Mouse (Mus musculus) kidney, adult 8-10 months (tissue): ENCODE results near the gene Erc2.

ENCODE experiments used
- DNase-seq, 2 experiments: peaks; one replicate each; pipeline ENCODE4 v3.0.0; 2022

The Erc2 gene

GRCm38 (mm10) chr14:27622176-27622922 is at the start of gene Erc2:
TSS of gene Erc2 (plus strand) at chr14:27622428.
- DNase-seq: peak; percentile 69 to 75

GRCm38 (mm10) chr14:27578443-27578842 is 43.8 kb upstream of the Erc2 start:
- DNase-seq: no peak

DNA sequence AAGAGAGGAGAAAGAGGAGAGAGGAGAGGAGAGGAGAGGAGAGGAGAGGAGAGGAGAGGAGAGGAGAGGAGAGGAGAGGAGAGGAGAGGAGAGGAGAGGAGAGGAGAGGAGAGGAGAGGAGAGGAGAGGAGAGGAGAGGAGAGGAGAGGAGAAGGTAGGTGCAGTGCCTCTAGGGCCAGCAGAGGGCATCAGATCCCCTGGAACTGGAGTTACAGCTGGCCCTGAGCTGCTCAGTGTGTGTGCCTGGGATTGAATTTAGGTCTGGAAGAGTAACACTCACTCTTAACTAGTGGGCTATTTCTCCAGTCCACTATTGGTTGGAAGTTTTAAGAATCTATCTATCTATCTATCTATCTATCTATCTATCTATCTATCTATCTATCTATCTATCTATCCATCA is 32.6 kb upstream of the Erc2 start:
- peak in 1 of 2 experiments; percentile 39 for DNase-seq

- no peak for DNase-seq
These were observed 30.1 kb upstream of the Erc2 start for GRCm38 (mm10) chr14:27592163-27592562.

DNA sequence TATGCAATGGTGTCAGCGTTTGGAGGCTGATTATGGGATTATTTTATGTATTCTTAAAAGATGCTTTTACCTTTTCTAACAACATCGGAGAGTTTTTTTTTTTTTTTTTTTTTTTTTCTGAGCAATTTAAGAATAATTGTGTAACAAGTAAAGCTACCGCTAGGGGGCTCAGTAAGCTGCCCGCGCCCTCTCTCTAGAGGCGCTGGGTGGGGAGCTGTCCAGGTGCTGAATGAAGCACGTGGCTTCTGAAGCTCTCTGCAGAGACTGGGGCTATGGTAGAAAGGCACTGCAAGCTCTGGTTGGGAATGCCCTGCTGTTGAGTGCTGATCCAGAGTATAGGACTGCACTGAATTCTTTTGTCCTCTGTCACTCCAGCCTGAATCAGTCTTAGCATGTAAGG is 26.0 kb upstream of the Erc2 start:
- peak; percentile 70 to 82 for DNase-seq

GRCm38 (mm10) chr14:27602136-27602535 is 20.1 kb upstream of the Erc2 start:
- no peak for DNase-seq

GRCm38 (mm10) chr14:27607419-27607818 is 14.8 kb upstream of the Erc2 start:
- no peak for DNase-seq

- peak; percentile 26 to 49 for DNase-seq
These were observed 8.5 kb upstream of the Erc2 start for GRCm38 (mm10) chr14:27613766-27614165.

GRCm38 (mm10) chr14:27617286-27617685 is 4.9 kb upstream of the Erc2 start:
- peak in 1 of 2 experiments; percentile 25 for DNase-seq

DNA sequence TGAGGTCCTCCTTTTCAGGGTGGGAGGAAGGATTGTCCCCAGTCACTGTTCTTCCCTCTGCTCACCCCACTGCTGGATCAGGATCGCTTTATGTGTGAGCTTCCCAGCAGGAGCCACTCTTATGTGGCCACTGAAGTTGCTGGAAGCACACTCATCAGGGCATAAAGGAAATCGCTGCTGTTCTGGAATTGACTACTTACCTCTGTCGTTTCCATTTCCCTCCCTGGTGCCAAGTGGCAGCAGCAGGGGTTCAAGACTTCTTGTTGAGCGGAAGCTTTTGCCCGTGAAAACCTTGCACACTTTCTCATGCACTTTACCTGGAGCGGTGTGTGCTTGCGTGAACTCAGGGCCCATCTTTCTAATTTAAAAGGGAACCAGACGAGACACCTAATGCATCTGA is 652 bp upstream of the Erc2 start:
- no peak for DNase-seq

DNA sequence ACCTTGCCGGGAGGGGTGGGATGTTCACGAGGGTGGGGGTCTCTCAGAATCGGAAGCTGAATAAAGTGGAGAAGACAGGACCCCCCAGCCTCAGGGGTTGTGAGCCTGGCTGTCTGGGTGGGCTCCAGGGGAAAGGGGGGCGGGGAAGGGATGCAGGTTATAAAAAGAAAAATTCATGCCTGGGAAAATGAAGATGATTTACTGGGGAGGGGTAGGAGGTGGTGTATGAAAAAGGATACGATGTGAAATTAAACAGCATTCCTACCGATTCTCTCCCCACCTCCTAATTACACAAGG is 643 bp downstream of the Erc2 start:
- no peak for DNase-seq

DNA sequence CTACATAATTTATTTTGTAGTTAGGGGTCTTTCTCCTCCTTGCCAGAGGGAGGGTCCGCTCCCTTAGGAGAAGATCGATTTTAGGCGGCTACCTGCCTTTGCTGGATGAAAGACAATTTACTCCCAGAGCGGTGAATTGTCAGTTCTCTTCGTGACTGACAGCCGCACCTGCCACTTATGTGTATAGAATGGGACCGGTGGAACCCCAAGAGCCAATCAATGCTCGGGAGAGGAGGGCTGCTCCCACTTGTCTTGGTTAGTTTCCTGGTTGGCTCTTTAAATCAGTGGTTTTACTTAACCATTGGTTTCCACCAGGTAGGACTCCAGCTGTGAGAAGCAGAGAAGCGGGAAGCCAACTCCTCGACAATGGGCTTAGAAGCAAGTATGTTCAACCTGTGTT is 1.1 kb downstream of the Erc2 start:
- DNase-seq: peak; percentile 62 to 74

GRCm38 (mm10) chr14:27628701-27629100 is 6.5 kb downstream of the Erc2 start:
- no peak for DNase-seq

- DNase-seq: no peak
These were observed 7.3 kb downstream of the Erc2 start for GRCm38 (mm10) chr14:27629369-27630012.

GRCm38 (mm10) chr14:27630973-27631640 is 8.9 kb downstream of the Erc2 start:
- no peak for DNase-seq

- DNase-seq: no peak
These were observed 12.5 kb downstream of the Erc2 start for GRCm38 (mm10) chr14:27634761-27635160.

DNA sequence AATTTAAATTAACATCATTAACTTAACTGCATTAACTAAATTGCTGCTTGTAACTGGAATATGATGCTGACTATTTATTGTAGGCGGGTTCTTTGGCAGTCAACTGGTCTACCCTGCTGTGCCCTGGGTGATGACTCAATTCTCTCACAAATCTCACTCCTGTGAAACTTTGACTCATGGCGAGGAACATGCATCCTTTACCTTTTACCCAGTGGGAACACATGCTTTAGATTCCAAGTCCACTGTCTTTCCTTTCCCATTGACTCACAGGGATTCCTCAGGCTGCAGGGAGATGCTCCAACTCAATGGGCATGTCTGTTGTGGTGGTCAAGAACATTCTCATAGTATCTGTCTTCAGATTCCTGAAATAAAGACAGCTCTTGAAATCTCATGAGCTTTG is 14.3 kb downstream of the Erc2 start:
- DNase-seq: no peak

DNA sequence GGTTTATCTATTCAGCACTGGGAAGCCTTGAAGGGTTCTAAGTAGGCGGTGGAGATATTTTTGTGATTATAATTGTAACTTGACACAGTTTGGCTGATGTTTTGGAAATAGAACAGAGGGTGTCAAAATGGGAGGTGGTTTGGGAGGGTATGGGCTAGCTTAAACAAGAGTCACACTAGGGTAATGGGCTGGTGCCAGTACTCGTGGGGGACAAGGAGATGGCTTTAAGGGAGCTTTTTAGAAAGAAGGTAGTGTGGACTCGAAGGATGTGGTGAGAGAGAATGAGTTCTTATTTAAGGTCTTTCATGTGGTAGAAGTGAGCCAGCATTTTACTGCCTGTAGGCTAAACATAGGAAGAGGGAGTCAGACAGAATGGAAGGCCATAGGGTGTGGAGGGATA is 19.2 kb downstream of the Erc2 start:
- no peak for DNase-seq

GRCm38 (mm10) chr14:27642981-27643380 is 20.8 kb downstream of the Erc2 start:
- no peak for DNase-seq

GRCm38 (mm10) chr14:27654670-27655069 is 32.4 kb downstream of the Erc2 start:
- no peak for DNase-seq

GRCm38 (mm10) chr14:27658616-27659015 is 36.4 kb downstream of the Erc2 start:
- DNase-seq: no peak

DNA sequence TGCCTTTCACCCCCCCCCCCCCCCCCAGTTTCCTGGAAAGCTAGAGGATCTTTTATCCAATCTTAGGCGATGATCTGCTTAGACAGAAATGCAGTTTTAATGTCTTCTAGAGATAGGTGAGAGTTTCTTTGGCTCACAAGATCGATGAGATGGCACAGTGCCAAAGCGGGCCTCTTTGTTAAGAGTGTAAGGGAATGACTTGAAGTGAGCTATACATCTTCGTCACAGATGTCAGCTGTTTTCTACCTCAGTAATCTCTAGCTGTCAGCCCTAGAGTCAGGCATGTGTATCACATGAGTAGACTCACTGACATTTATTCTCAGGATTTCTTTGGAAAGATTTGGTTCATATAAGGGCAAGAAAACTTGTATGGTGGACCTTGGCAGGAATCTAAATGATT is 39.2 kb downstream of the Erc2 start:
- no peak for DNase-seq

- no peak for DNase-seq
These were observed 40.0 kb downstream of the Erc2 start for GRCm38 (mm10) chr14:27662251-27662650.
